Mouse (Mus musculus) stomach, postnatal 0 days (tissue): ENCODE measurements at regions not wholly inside any gene's neighbourhood (a gene's known extent, or its start where the extent isn't known, plus 50 kb on each side); places are given as distances from the start of the nearest gene placed in this dataset.
A peak's percentile ranks its signal among the peaks of the same experiment; 100 is the strongest.

Source experiments
- ATAC-seq: fragments of 200-750 bp; cut with Nextera tagmentation; 2 replicates; pipeline ENCODE4 v1.8.0; 2017; ENCODE audit not compliant: low FRiP score, low TSS enrichment
- DNase-seq: peaks from one replicate; pipeline ENCODE4 v3.0.0-alpha.2; 2016; ENCODE audit warnings: low spot score
- H3K27ac ChIP-seq: fragments of 300-500 bp; sonication (generic); replicated peaks from 2 replicates; pipeline ENCODE4 v1.5.1; 2014; ENCODE audit warnings: mild to moderate bottlenecking, control low read depth
- H3K27me3 ChIP-seq: fragments of 300-500 bp; sonication (generic); 2 replicates; pipeline ENCODE4 v1.6.1; 2014; ENCODE audit warnings: low read length; ENCODE audit not compliant: control insufficient read depth, insufficient read depth
- H3K36me3 ChIP-seq: fragments of 300-500 bp; sonication (generic); 2 replicates; pipeline ENCODE4 v1.6.1; 2014; ENCODE audit warnings: low read length, mixed read lengths; ENCODE audit not compliant: control insufficient read depth, insufficient read depth
- H3K4me1 ChIP-seq: fragments of 300-500 bp; sonication (generic); replicated peaks from 2 replicates; pipeline ENCODE4 v1.6.1; 2014; ENCODE audit warnings: antibody characterized with exemption; ENCODE audit not compliant: control insufficient read depth, insufficient read depth
- H3K4me2 ChIP-seq: fragments of 300-500 bp; sonication (generic); replicated peaks from 2 replicates; pipeline ENCODE4 v1.6.1; 2014; ENCODE audit warnings: low read depth, mild to moderate bottlenecking, control low read depth, moderate library complexity
- H3K4me3 ChIP-seq: fragments of 300-500 bp; sonication (generic); 2 replicates; pipeline ENCODE4 v1.5.1; 2014; ENCODE audit warnings: low read depth, low read length, control low read depth
- H3K9ac ChIP-seq: fragments of 300-500 bp; sonication (generic); 2 replicates; pipeline ENCODE4 v1.6.1; 2014; ENCODE audit warnings: mild to moderate bottlenecking, low read length, control low read depth, mixed read lengths
- H3K9me3 ChIP-seq: fragments of 300-500 bp; sonication (generic); 2 replicates; pipeline ENCODE4 v1.6.1; 2016; ENCODE audit warnings: low read length; ENCODE audit not compliant: control insufficient read depth
- CTCF ChIP-seq: IDR thresholded peaks from 2 replicates; pipeline ENCODE4 v1.5.1; 2016; ENCODE audit warnings: antibody characterized with exemption, low read depth, mild to moderate bottlenecking, moderate library complexity
- EP300 ChIP-seq: optimal IDR thresholded peaks from 2 replicates; pipeline ENCODE3; 2016; ENCODE audit warnings: antibody characterized with exemption
- WGBS: fragments of 180-500 bp; shearing (Covaris S2); extraction: QIAGEN DNeasy Blood & Tissue Kit; methylation state at CpG from one replicate; pipeline ENCODE4 v1.1.7; 2014; 5-methylcytosine and 5-hydroxymethylcytosine counted together

GRCm38 (mm10) chr5:74136377-74136776, 58.7 kb upstream of the Rasl11b start:
- DNase-seq (peak; percentile 48), ATAC-seq (peak; percentile 60)
- Histone ChIP-seq H3K27ac (peak overlapping the region; percentile 70), H3K4me3 (no peak overlapping the region), H3K9ac (no peak overlapping the region), H3K36me3 (no peaks in the 10 kb centered on the region), H3K9me3 (no peaks in the 10 kb centered on the region), H3K4me1 (no peaks in the 10 kb centered on the region), H3K4me2 (no peak overlapping the region), H3K27me3 (no peaks in the 10 kb centered on the region)
- WGBS, result 52% methylated on average over 5 of the region's 5 CpGs
- TF ChIP-seq CTCF, result no peak
- TF ChIP-seq EP300, result peak; percentile 58

GRCm38 (mm10) chr5:74136868-74137439, 58.1 kb upstream of the Rasl11b start:
- Histone ChIP-seq H3K36me3 (no peaks in the 10 kb centered on the region), H3K9ac (no peak overlapping the region), H3K27me3 (no peaks in the 10 kb centered on the region), H3K9me3 (no peaks in the 10 kb centered on the region), H3K27ac (peak overlapping the region; percentile 70), H3K4me3 (no peak overlapping the region), H3K4me2 (no peak overlapping the region), H3K4me1 (no peaks in the 10 kb centered on the region)
- peak; percentile 89 for ATAC-seq
- TF ChIP-seq EP300 (no peak), CTCF (no peak)
- WGBS, result 20% methylated on average over 5 of the region's 5 CpGs
- DNase-seq, result peak; percentile 72

- H3K27ac ChIP-seq, result no peak overlapping the region
- DNase-seq (no peak), ATAC-seq (no peak)
- no peaks in the 10 kb centered on the region for H3K27me3 ChIP-seq
- H3K36me3 ChIP-seq, result no peaks in the 10 kb centered on the region
- H3K9me3 ChIP-seq, result no peaks in the 10 kb centered on the region
- H3K4me2 ChIP-seq, result no peak overlapping the region
- WGBS, result 70% methylated on average over 4 of the region's 4 CpGs
- peaks cover 4% of the 10 kb centered on the region; the same call in 1 of the 2 replicates for H3K4me1 ChIP-seq
- H3K4me3 ChIP-seq, result no peak overlapping the region
- no peak overlapping the region for H3K9ac ChIP-seq
- no peak for TF ChIP-seq CTCF
- no peak for TF ChIP-seq EP300
Measured at GRCm38 (mm10) chr5:74143994-74144393, 51.1 kb upstream of the Rasl11b start.

- WGBS, result 43% methylated on average over 5 of the region's 5 CpGs
- Histone ChIP-seq H3K9me3 (no peaks in the 10 kb centered on the region), H3K4me1 (peaks cover 4% of the 10 kb centered on the region; the same call in 1 of the 2 replicates), H3K36me3 (no peaks in the 10 kb centered on the region), H3K27me3 (no peaks in the 10 kb centered on the region), H3K4me3 (no peak overlapping the region), H3K9ac (no peak overlapping the region), H3K27ac (no peak overlapping the region), H3K4me2 (no peak overlapping the region)
- no peak for TF ChIP-seq EP300
- TF ChIP-seq CTCF, result no peak
- no peak for ATAC-seq
- DNase-seq, result no peak
Measured at GRCm38 (mm10) chr5:74144765-74145164, 50.3 kb upstream of the Rasl11b start.
